17 mouse cellular contexts compared by ENCODE assay signal in the genomic region with DNA sequence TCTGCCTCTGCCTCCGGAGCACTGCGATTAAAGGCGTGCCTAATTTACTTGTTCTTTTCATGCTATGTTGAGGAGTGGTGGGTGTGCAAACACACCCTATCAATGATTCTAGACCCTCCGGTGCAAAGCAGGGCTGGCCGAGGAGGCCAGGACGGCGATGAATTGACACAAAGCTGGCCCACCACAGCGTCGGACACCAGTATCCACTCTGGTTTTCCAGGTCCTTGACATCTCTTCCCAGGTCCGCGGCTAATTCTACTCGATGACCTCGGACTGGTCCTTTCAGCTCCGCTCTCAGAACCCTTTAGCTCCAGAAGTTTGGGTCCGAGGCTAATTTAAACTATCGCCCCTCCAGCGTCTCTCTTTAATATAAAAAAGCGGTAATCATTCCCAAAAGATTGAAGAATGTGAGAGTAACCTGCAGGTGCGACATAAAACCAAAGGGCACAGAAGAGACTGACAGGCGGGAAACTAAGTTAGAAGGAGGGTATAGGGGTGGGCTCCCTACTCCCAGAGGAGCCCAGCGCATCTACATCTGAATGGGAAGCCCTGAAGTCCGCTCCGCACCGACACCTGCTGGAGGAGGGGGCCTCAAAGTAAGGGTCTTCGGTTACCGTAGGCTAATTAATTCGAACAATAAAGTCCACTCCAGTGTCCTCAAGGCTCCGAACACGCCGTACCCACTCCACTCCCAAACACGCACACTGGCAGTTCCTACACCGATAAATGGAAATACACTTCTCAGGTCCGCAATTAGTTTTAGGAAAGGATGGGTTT. TPM values are rescaled to one million over a fixed set of nuclear protein-coding genes. Genes with fewer than 3 reads are reported as not detected.
DNase-seq lines count a peak whose midpoint lies in the region; ATAC-seq and TF ChIP-seq lines count a peak whose summit lies in the region.
"Had no signal": no experiment of that assay in that cellular context is flagged by ENCODE, and none has a peak within 500 bp of the region (broad histone marks: within the 10 kb centered on the region; RNA-seq: fewer than 3 reads in every experiment).

No protein-coding gene starts in this region.

- peak overlapping the region; percentile 41 for H3K4me3 ChIP-seq in kidney, embryonic 16.5 days (ENCODE audit: low read length)
- H3K4me3 ChIP-seq in forebrain, embryonic 15.5 days = no peak overlapping the region

- TF ChIP-seq CTCF in brain, embryonic 14.5 days (IDR thresholded peaks at IDR 0.05; ENCODE audit: borderline replicate concordance, extremely low read depth, insufficient read depth, insufficient read length) = no peak

- H3K9ac ChIP-seq in kidney, embryonic 16.5 days (replicated peaks; ENCODE audit: low read length) = peak overlapping the region; percentile 48
- no peak overlapping the region for H3K9ac ChIP-seq in forebrain, embryonic 15.5 days (replicated peaks)
- H3K9ac ChIP-seq: liver, postnatal 0 days had no signal

- DNase-seq in embryo, embryonic 10 days (ENCODE audit: low spot score) = peak; percentile 58
- no peak for DNase-seq in embryo, embryonic 9.5 days (ENCODE audit: extremely low spot score)
- DNase-seq in kidney, postnatal 25 days = no peak
- DNase-seq in brain, embryonic 14.5 days (ENCODE audit: low read depth) = peak; percentile 35
- DNase-seq in adrenal gland, adult 18-20 months (ENCODE audit: low spot score in 2 of 2) = no peak
- DNase-seq in testis, postnatal 10 days (ENCODE audit: low spot score) = no peak
- DNase-seq: adrenal gland, postnatal 25 days; cerebellum, postnatal 36 days; kidney, adult 2 months; liver, postnatal 0 days; thymus, adult 18-20 months had no signal

- 0 out of 2 replicates have a peak, but pooled peaks cover 13% of the 10 kb centered on the region for H3K4me1 ChIP-seq in kidney, embryonic 16.5 days (ENCODE audit: insufficient read depth, low read length)
- peaks cover 5% of the 10 kb centered on the region for H3K4me1 ChIP-seq in forebrain, embryonic 15.5 days

- no peak for TF ChIP-seq POLR2A in brain, embryonic 14.5 days (IDR thresholded peaks at IDR 0.05; ENCODE audit: borderline replicate concordance, extremely low read depth, insufficient read depth, insufficient read length, poor library complexity, severe bottlenecking)

- H3K27me3 ChIP-seq in kidney, embryonic 16.5 days (ENCODE audit: insufficient read depth, low read length) = peaks cover 65% of the 10 kb centered on the region
- peaks cover 98% of the 10 kb centered on the region for H3K27me3 ChIP-seq in forebrain, embryonic 15.5 days

- H3K4me2 ChIP-seq in kidney, embryonic 16.5 days (replicated peaks; ENCODE audit: low read depth, low read length) = peak overlapping the region; percentile 79
- H3K4me2 ChIP-seq in forebrain, embryonic 15.5 days (replicated peaks) = no peak overlapping the region

- 12% methylated on average over 33 of the region's 33 CpGs for WGBS in kidney, embryonic 16.5 days
- WGBS in forebrain, embryonic 15.5 days = 2% methylated on average over 33 of the region's 33 CpGs

- no peaks in the 10 kb centered on the region for H3K9me3 ChIP-seq in kidney, embryonic 16.5 days (ENCODE audit: low read length)
- H3K9me3 ChIP-seq in forebrain, embryonic 15.5 days = no peaks in the 10 kb centered on the region

- H3K36me3 ChIP-seq in kidney, embryonic 16.5 days (ENCODE audit: insufficient read depth, low read length) = no peaks in the 10 kb centered on the region
- no peaks in the 10 kb centered on the region for H3K36me3 ChIP-seq in forebrain, embryonic 15.5 days

- H3K27ac ChIP-seq in kidney, embryonic 16.5 days (ENCODE audit: low read length) = no peak overlapping the region
- no peak overlapping the region for H3K27ac ChIP-seq in forebrain, embryonic 15.5 days (replicated peaks)

- ATAC-seq in kidney, embryonic 16.5 days (ENCODE audit: low FRiP score, low TSS enrichment) = no peak
- ATAC-seq in forebrain, embryonic 15.5 days (replicated peaks) = 0 out of 2 replicates have a peak, but pooled peaks have one; percentile 23
- ATAC-seq: liver, postnatal 0 days had no signal

RNA-seq across cellular contexts. Expression of a gene that starts 7.6 kb away (rescaled TPM):
- polyA plus RNA-seq in kidney, embryonic 16.5 days (2015; fragmentation: Nextera tagmentation; extraction: Ambion mirVana) = 1.8 and 2.5 TPM in 2 replicates
- 0.93 and 1.1 TPM in 2 replicates for polyA plus RNA-seq in brain, embryonic 14.5 days (2012; rRNA removed)
- polyA plus RNA-seq in forebrain, embryonic 15.5 days (2015; fragmentation: Nextera tagmentation; extraction: Ambion mirVana) = 0.24 TPM in 2 replicates
- 1 to 10 TPM; 2.3 to 3.0 TPM for total RNA-seq in adrenal gland, adult 18-20 months (2021)
- polyA plus RNA-seq: heart, embryonic 16.5 days; liver, postnatal 0 days had no signal

RNA-seq across cellular contexts. Expression of a gene that starts 24.8 kb away (rescaled TPM):
- not detected in 2 replicates for polyA plus RNA-seq in kidney, embryonic 16.5 days (2015; fragmentation: Nextera tagmentation; extraction: Ambion mirVana)
- polyA plus RNA-seq in brain, embryonic 14.5 days (2012; rRNA removed) = 0.10 and 0.19 TPM in 2 replicates
- polyA plus RNA-seq in forebrain, embryonic 15.5 days (2015; fragmentation: Nextera tagmentation; extraction: Ambion mirVana) = not detected in 2 replicates
- total RNA-seq in adrenal gland, adult 18-20 months (2021) = not detected
- total RNA-seq: adrenal gland, postnatal 25 days; gastrocnemius, postnatal 4 days; layer of hippocampus, postnatal 10 days; left cerebral cortex, postnatal 25 days had no signal
- polyA plus RNA-seq: heart, embryonic 16.5 days; kidney, adult 2 months; liver, postnatal 0 days had no signal

Comparison
In these comparisons a context has a peak if more than half of its experiments do, and no peak if none do; other contexts are left out.
1. DNase-seq: peak in embryo, embryonic 10 days (single experiment) and brain, embryonic 14.5 days (single experiment); none in embryo, embryonic 9.5 days (single experiment), kidney, postnatal 25 days (0 of 2), adrenal gland, adult 18-20 months (0 of 2) and testis, postnatal 10 days (single experiment).